Mouse (Mus musculus): Measurements from ENCODE around the gene 4930415O20Rik.

- TF ChIP-seq CTCF (IDR thresholded peaks at IDR 0.05; ENCODE audit: low read depth) (no peak), EP300 (IDR thresholded peaks at IDR 0.05; ENCODE audit: low read depth) (no peak)
Observed at GRCm38 (mm10) chr15:98528066-98528563, 42.7 kb upstream of the 4930415O20Rik start.

Measured in liver, postnatal 0 days (tissue).